Mouse (Mus musculus) adrenal gland, adult (tissue): ENCODE measurements around the gene Impad1.

Experiments
- DNase-seq, 2 experiments: peaks; one replicate each; pipeline ENCODE4 v3.0.0; 2022 to 2023; ENCODE audit warnings: low spot score in 1 of 2; ENCODE audit not compliant: inconsistent age in 2 of 2

The Impad1 gene

GRCm38 (mm10) chr4:4792992-4793834 lies at the start of gene Impad1:
TSS of gene Impad1 (minus strand) at chr4:4793355.
- peak; percentile 91 to 98 for DNase-seq

GRCm38 (mm10) chr4:4840145-4840544 lies 47.0 kb upstream of the Impad1 start:
- DNase-seq: no peak

DNA sequence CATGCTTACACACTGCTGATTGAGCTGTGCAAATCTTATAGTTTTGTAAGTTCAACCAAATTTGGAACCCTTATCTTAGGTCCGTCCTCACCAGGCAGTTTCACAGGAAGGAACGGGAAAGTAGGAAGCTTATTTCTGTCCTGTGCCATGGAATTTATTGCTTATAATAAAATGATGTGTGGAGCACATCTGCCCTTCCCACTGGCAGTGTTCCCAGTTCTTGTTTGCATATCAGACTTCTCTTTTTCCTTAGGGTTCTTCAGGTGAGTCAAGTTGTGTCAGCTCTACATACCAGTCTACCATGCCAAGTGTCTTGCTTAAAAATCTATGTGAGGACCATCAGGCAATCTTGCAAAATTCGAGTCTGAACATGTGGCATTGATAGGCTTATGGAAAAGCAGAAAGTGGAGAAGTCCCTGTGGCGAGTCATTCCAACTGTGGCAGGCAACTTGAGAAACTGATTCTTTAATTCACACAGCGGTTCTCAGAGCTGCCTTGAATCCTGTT lies 40.7 kb upstream of the Impad1 start:
- DNase-seq: no peak

GRCm38 (mm10) chr4:4828131-4828530 lies 35.0 kb upstream of the Impad1 start:
- DNase-seq: no peak

DNA sequence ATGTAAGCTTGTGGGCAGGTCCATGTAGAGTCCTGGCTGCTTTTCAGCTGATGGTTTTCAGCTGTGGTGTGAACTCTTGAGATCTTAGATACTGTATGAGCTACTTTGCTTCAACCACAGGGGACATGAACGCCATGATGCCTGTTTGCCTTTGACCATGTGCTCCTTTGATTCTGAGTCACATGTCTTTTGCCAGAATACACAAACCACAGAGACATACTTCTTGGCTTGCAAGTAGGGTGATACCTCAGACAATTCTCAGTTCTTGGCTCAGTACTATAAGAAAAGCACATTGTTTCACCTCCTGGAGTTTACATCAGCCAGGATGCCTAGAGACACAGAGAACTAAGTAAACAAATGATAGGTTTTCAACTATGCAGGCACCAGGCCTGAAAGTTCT lies 29.0 kb upstream of the Impad1 start:
- no peak for DNase-seq

- peak; percentile 57 to 90 for DNase-seq
Observed at GRCm38 (mm10) chr4:4792141-4792991, 789 bp downstream of the Impad1 start.

DNA sequence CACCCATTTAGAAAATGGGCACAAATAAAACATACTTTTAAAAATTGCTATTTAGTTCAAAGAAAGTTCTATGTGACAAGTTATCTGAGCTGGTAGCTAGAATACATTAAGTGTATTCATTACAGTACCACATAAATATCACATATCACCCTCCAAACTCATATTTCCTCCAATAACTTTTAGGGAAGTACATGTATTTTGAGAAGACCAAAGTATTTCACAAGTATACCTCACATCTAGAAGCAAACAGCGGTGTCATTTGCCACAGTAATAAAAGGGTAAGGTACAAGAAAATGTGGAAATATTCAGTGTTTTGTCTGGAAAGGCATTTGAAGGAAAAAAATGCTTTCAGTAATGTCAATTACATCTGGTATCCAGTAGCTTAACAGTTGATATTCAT lies 2.0 kb downstream of the Impad1 start:
- no peak for DNase-seq

DNA sequence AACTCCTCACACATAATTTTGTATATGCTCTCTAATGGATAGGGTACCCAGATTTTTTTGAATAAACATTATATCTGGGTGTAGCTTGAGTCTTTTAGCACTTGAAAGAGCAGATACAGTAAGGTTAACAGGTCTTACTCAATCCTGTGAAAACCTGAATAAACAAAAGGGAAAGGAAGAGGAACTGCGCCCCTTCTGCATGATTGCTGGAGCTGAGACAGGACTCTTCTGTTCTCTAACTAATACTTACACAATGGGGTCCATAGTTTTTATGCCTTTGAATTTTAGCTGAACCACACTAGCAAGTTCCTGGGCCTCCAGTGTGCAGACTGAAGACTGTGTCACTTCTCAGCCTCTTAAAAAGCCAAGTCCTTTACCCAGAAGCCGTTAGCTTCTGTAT lies 8.0 kb downstream of the Impad1 start:
- peak in 1 of 2 experiments; percentile 13 for DNase-seq

DNA sequence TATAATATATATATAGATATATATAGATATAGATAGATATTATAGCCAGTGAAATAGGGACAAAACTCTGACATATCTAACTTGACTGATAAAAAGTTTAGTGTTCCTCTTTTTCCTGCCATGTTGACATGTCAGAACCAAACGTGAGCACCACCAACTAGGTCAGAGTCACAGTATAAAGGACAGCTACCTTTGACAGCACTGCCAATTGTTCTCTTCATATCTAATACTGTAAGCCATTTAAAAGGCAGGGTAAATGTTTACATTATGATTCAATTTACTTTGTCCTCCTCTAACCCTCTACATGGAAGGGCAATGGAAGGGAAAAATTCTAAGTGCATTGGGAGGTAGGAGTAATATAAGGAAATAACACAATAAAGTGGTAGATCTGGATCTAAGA lies 8.8 kb downstream of the Impad1 start:
- no peak for DNase-seq

- no peak for DNase-seq
Observed at GRCm38 (mm10) chr4:4783686-4783957, 9.5 kb downstream of the Impad1 start.

- DNase-seq: no peak
Observed at GRCm38 (mm10) chr4:4782882-4783685, 10.1 kb downstream of the Impad1 start.

DNA sequence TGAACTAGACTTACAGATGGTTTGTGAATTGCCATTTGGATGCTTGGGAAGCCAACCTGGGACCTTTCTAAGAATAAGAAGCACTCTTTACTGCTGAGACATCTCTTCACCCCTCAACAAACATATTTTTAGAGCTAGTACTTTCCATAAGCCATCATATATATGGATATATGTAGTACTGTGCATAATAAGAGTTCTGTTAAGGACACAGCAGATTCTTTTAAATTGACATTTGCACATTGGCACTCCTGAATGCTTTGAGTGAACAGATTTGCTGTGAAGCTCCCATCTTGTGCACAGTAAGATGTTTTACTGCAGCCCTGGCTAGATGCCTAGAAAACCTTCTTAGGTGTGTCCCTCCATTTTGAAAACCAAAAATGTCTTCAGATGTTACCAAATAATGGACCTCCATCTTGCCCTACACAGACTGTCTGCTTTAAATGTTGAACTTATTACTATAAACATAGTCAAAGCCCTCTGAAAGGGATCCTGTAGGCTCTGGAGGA lies 13.8 kb downstream of the Impad1 start:
- DNase-seq: no peak

DNA sequence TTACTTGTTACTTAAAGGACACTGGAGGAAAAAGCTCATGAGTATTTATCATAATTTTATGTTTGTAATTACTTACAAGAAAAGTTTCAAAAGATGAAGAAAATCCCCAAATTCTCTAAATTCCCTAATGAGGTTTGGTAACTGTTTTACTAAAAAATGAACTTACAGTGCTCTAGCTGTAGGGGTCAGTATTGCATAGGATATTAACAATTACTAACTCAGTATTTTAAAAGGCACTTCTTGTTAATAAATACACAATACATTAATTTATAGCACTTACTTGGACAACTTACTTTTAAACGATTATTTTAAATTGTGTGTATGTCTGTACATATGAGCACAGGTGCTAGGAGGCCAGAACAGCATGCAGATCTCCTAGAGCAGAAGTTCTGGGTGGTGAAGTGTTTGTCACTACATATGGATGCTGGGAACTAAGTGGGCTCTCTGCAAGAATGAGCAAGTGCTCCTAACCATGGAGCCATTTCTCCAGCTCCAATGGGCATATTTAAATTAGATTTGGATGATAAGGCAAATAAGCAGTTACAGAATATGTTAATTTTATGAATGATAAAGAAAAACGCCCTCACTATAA lies 21.5 kb downstream of the Impad1 start:
- peak in 1 of 2 experiments; percentile 27 for DNase-seq

DNA sequence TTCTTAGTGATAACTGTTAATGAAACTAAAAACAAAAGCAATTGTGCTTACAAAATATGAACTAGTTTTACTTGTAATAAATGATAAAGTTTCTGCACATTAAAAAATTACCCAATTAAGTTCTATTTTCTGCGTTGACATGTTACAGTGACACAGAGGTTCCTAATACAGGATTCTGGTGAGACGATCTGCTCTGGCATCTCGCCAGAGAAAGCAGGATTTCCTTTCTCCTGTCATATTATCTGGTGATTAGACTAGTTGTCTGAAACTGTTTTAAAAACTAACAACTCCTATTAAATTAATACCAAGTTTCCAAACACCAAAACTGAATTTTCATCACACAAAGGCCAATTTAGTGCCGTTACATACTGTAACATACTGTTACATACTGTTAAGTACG lies 27.3 kb downstream of the Impad1 start:
- DNase-seq: no peak

- DNase-seq: no peak
Observed at GRCm38 (mm10) chr4:4758376-4758775, 34.8 kb downstream of the Impad1 start.

- DNase-seq: peak in 1 of 2 experiments; percentile 42
Observed at GRCm38 (mm10) chr4:4729427-4729826, 63.7 kb downstream of the Impad1 start.

- DNase-seq: no peak
Observed at GRCm38 (mm10) chr4:4726241-4726776, 66.8 kb downstream of the Impad1 start.

DNA sequence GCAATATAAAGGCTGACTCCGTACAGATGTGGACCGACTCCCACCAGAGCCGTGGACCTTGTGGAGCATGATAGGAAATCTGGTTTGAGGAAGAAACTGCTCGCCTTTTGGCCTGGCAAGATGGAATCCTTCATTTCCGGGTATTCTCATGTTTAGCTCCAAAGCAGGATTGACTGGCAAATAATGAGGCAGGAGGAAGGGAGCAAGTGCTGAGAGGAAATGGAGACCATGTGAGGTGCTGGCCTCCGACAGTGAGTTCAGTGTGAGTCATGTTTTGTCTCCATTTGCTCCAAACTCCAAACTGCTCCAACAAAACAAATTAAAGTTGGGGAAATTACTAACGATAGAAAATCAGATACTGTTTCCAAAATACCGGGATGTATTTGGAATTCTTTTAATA lies 69.3 kb downstream of the Impad1 start:
- DNase-seq: no peak

DNA sequence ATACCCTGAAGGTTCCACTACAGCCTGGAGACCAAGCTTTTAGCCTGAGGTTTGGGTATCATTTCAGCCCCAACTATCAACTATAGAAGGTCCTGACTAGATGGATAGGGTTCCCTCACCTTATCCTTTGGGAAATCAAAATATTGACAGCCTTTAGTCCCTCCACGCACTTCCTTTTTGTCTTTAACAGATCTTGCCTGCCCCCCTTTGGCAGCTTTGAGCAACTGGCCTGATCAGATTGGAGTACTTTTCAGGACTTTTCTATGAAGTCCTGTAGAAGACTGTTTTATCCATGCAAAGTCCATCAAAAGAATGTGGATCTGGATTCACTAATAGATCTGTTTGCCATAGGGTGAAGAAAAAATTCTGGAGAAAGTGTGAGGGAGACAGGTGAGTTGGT lies 71.1 kb downstream of the Impad1 start:
- DNase-seq: no peak

- DNase-seq: peak in 1 of 2 experiments; percentile 29
Observed at GRCm38 (mm10) chr4:4717763-4718347, 75.3 kb downstream of the Impad1 start.
